Mouse (Mus musculus) lung, postnatal 0 days (tissue): Measurements from ENCODE around the gene Hspa1b. TPM values are rescaled to one million over a fixed set of nuclear protein-coding genes. Genes with fewer than 3 reads are reported as not detected.
"Not testable (repeated sequence)": the region's sequence is repeated elsewhere in the genome, so short reads cannot be mapped to it uniquely, and the experiment has no call there.

Experiments
- ATAC-seq: fragments of 200-750 bp; cut with Nextera tagmentation; 2 replicates; pipeline ENCODE4 v1.8.0; 2017; ENCODE audit warnings: moderate library complexity
- DNase-seq: peaks from one replicate; pipeline ENCODE4 v3.0.0-alpha.2; 2016; ENCODE audit warnings: low spot score
- H3K27ac ChIP-seq: fragments of 300-500 bp; sonication (generic); 2 replicates; pipeline ENCODE4 v1.5.1; 2014; ENCODE audit warnings: antibody characterized with exemption, mild to moderate bottlenecking, low read length, mixed read lengths
- H3K27me3 ChIP-seq: fragments of 300-500 bp; sonication (generic); replicated peaks from 2 replicates; pipeline ENCODE4 v1.6.1; 2014; ENCODE audit warnings: low read length, mixed read lengths; ENCODE audit not compliant: insufficient read depth
- H3K36me3 ChIP-seq: fragments of 300-500 bp; sonication (generic); 2 replicates; pipeline ENCODE4 v1.6.1; 2014; ENCODE audit warnings: low read length, mixed read lengths; ENCODE audit not compliant: insufficient read depth
- H3K4me1 ChIP-seq: fragments of 300-500 bp; sonication (generic); 2 replicates; pipeline ENCODE4 v1.6.1; 2014; ENCODE audit warnings: antibody characterized with exemption, low read depth, low read length, mixed read lengths; ENCODE audit not compliant: insufficient read depth
- H3K4me2 ChIP-seq: fragments of 300-500 bp; sonication (generic); replicated peaks from 2 replicates; pipeline ENCODE4 v1.6.1; 2014; ENCODE audit warnings: low read depth, mild to moderate bottlenecking, low read length, moderate library complexity, mixed read lengths
- H3K4me3 ChIP-seq: fragments of 300-500 bp; sonication (generic); 2 replicates; pipeline ENCODE4 v1.5.1; 2014; ENCODE audit warnings: low read depth, low read length
- H3K9ac ChIP-seq: fragments of 300-500 bp; sonication (generic); replicated peaks from 2 replicates; pipeline ENCODE4 v1.6.1; 2014; ENCODE audit warnings: low read depth, mild to moderate bottlenecking
- H3K9me3 ChIP-seq: fragments of 300-500 bp; sonication (generic); 2 replicates; pipeline ENCODE4 v1.6.1; 2016; ENCODE audit warnings: low read length, mixed read lengths
- CTCF ChIP-seq: IDR thresholded peaks from 2 replicates; pipeline ENCODE4 v1.5.1; 2016; ENCODE audit warnings: antibody characterized with exemption, mild to moderate bottlenecking
- EP300 ChIP-seq: IDR thresholded peaks from 2 replicates; pipeline ENCODE4 v1.6.1; 2016; ENCODE audit warnings: antibody characterized with exemption, mild to moderate bottlenecking, control low read depth
- WGBS: fragments of 180-500 bp; shearing (Covaris S2); extraction: QIAGEN DNeasy Blood & Tissue Kit; methylation state at CpG from one replicate; pipeline ENCODE4 v1.1.7; 2014; 5-methylcytosine and 5-hydroxymethylcytosine counted together
- polyA plus RNA-seq: library from polyadenylated mRNA; unstranded; fragments of >200 nt; fragmentation: Nextera tagmentation; extraction: Ambion mirVana; gene quantifications from 2 replicates; pipeline ENCODE4 v1.2.1, GENCODE M21; 2015

Hspa1b gene
- 0.35 and 0.50 TPM in 2 replicates for polyA plus RNA-seq

- Histone ChIP-seq H3K27ac (peak within 1 kb of the TSS; percentile 98), H3K9ac (peak within 1 kb of the TSS; percentile 48), H3K4me2 (peak within 1 kb of the TSS; percentile 68), H3K4me3 (peak within 1 kb of the TSS; percentile 57)
- ATAC-seq (peak; percentile 96), DNase-seq (peak; percentile 96)
- TF ChIP-seq EP300: peak; percentile 30
- H3K36me3 ChIP-seq, H3K27me3 ChIP-seq, H3K4me1 ChIP-seq, H3K9me3 ChIP-seq: not testable (repeated sequence)
- WGBS: 1% methylated on average over 25 of the region's 32 CpGs
Measured at GRCm38 (mm10) chr17:34959130-34959778, at the start of gene Hspa1b. TSS of gene Hspa1b (minus strand) at chr17:34959238.

- Histone ChIP-seq H3K4me2 (no peak overlapping the region), H3K27me3 (no peaks in the 10 kb centered on the region), H3K36me3 (peaks cover 14% of the 10 kb centered on the region), H3K9me3 (no peaks in the 10 kb centered on the region), H3K27ac (no peak overlapping the region), H3K4me1 (peaks cover 6% of the 10 kb centered on the region), H3K4me3 (no peak overlapping the region), H3K9ac (no peak overlapping the region)
- no peak for DNase-seq
- 89% methylated on average over 7 of the region's 7 CpGs for WGBS
- ATAC-seq: no peak
- TF ChIP-seq CTCF (peak; percentile 32; the same call in 1 of the 2 replicates), EP300 (no peak)
Measured at GRCm38 (mm10) chr17:35007387-35007991, 48.5 kb upstream of the Hspa1b start.

GRCm38 (mm10) chr17:35005902-35006301, 46.9 kb upstream of the Hspa1b start:
- H3K4me2 ChIP-seq, DNase-seq, H3K9me3 ChIP-seq, ATAC-seq, H3K4me3 ChIP-seq, H3K36me3 ChIP-seq, H3K27ac ChIP-seq, H3K9ac ChIP-seq, H3K27me3 ChIP-seq: not testable (repeated sequence)
- WGBS: 89% methylated on average over 4 of the region's 5 CpGs
- peaks cover 15% of the 10 kb centered on the region for H3K4me1 ChIP-seq

- no peak for DNase-seq
- 89% methylated on average over 10 of the region's 10 CpGs for WGBS
- H3K4me2 ChIP-seq: no peak overlapping the region
- H3K4me3 ChIP-seq: no peak overlapping the region
- H3K27ac ChIP-seq: no peak overlapping the region
- no peak overlapping the region for H3K9ac ChIP-seq
- peaks cover 15% of the 10 kb centered on the region for H3K4me1 ChIP-seq
- TF ChIP-seq EP300 (no peak), CTCF (no peak)
- ATAC-seq: no peak
- no peaks in the 10 kb centered on the region for H3K9me3 ChIP-seq
- H3K27me3 ChIP-seq: no peaks in the 10 kb centered on the region
- no peaks in the 10 kb centered on the region for H3K36me3 ChIP-seq
Measured at GRCm38 (mm10) chr17:35005158-35005557, 46.1 kb upstream of the Hspa1b start.

GRCm38 (mm10) chr17:35004075-35004717, 45.2 kb upstream of the Hspa1b start:
- Histone ChIP-seq H3K4me2 (no peak overlapping the region), H3K9ac (no peak overlapping the region), H3K36me3 (no peaks in the 10 kb centered on the region), H3K9me3 (no peaks in the 10 kb centered on the region), H3K27ac (no peak overlapping the region), H3K4me3 (no peak overlapping the region), H3K27me3 (no peaks in the 10 kb centered on the region), H3K4me1 (peaks cover 21% of the 10 kb centered on the region)
- 90% methylated on average over 17 of the region's 17 CpGs for WGBS
- TF ChIP-seq EP300: no peak
- no peak for TF ChIP-seq CTCF
- ATAC-seq (no peak), DNase-seq (no peak)

- DNase-seq (no peak), ATAC-seq (no peak)
- H3K36me3 ChIP-seq: no peaks in the 10 kb centered on the region
- no peak for TF ChIP-seq EP300
- no peak for TF ChIP-seq CTCF
- no peaks in the 10 kb centered on the region for H3K9me3 ChIP-seq
- WGBS: 47% methylated on average over 9 of the region's 9 CpGs
- no peak overlapping the region for H3K4me3 ChIP-seq
- H3K4me1 ChIP-seq: peaks cover 21% of the 10 kb centered on the region
- H3K9ac ChIP-seq: 0 out of 2 replicates have a peak overlapping the region, but pooled peaks have one; percentile 16
- H3K27ac ChIP-seq: no peak overlapping the region
- no peaks in the 10 kb centered on the region for H3K27me3 ChIP-seq
- peak overlapping the region; percentile 99; the same call in 1 of the 2 replicates for H3K4me2 ChIP-seq
Measured at GRCm38 (mm10) chr17:35003022-35003838, 44.2 kb upstream of the Hspa1b start.
